Mouse (Mus musculus): Measurements from ENCODE around the gene Muc20.

- TF ChIP-seq GATA1 (IDR thresholded peaks at IDR 0.05; ENCODE audit: borderline replicate concordance, low read length) (no peak), CTCF (IDR thresholded peaks at IDR 0.05; ENCODE audit: low read depth, low read length) (no peak), POLR2AphosphoS5 (IDR thresholded peaks at IDR 0.05; ENCODE audit: insufficient replicate concordance, low read depth, low read length) (no peak)
Observed at GRCm38 (mm10) chr16:32797426-32797689, at the start of gene Muc20.

Data from G1E (cell line).